Mouse (Mus musculus) spleen, adult 2 months (tissue): ENCODE results near the gene Myo1h.

Experiments
- CTCF ChIP-seq: fragments of 200-500 bp; IDR thresholded peaks from 2 replicates; pipeline ENCODE4 v1.5.1; 2011; ENCODE audit warnings: mild to moderate bottlenecking, inconsistent platforms; ENCODE audit not compliant: insufficient read depth, insufficient read length, insufficient replicate concordance; ENCODE audit errors: extremely low read depth
- POLR2A ChIP-seq: fragments of 200-500 bp; IDR thresholded peaks from 2 replicates; pipeline ENCODE4 v1.6.1; 2011; ENCODE audit warnings: low read depth, low read length, inconsistent platforms

GRCm38 (mm10) chr5:114365043-114365752 lies 76.2 kb downstream of the Myo1h start:
- no peak for TF ChIP-seq CTCF
- TF ChIP-seq POLR2A = no peak
